Mouse (Mus musculus) C2C12 (cell line): ENCODE measurements at regions not wholly inside any gene's neighbourhood (a gene's known extent, or its start where the extent isn't known, plus 50 kb on each side); places are given as distances from the start of the nearest gene placed in this dataset.

ENCODE experiments used
- CEBPB ChIP-seq: IDR thresholded peaks from one replicate; pipeline ENCODE4 v1.6.1; 2011; ENCODE audit warnings: low read depth, mild to moderate bottlenecking, control low read depth, moderate library complexity
- CTCF ChIP-seq: IDR thresholded peaks from one replicate; pipeline ENCODE4 v1.5.1; 2011; ENCODE audit not compliant: control insufficient read depth, insufficient read depth, insufficient read length
- FOSL1 ChIP-seq: IDR thresholded peaks from one replicate; pipeline ENCODE4 v1.8.0; 2011; ENCODE audit warnings: mild to moderate bottlenecking, low read length; ENCODE audit not compliant: poor library complexity, insufficient read depth, severe bottlenecking
- MAX ChIP-seq: IDR thresholded peaks from one replicate; pipeline ENCODE4 v1.6.1; 2011; ENCODE audit warnings: mild to moderate bottlenecking, control low read depth
- MYOD1 ChIP-seq: IDR thresholded peaks from one replicate; pipeline ENCODE4 v1.6.1; 2011; ENCODE audit warnings: low read depth; ENCODE audit not compliant: control insufficient read depth, insufficient read length
- MYOG ChIP-seq: IDR thresholded peaks from one replicate; pipeline ENCODE4 v1.6.1; 2011; ENCODE audit not compliant: control insufficient read depth, insufficient read length; ENCODE audit errors: extremely low read depth
- USF1 ChIP-seq: IDR thresholded peaks from one replicate; pipeline ENCODE4 v1.6.1; 2011; ENCODE audit warnings: low read depth, mild to moderate bottlenecking, control low read depth, moderate library complexity

DNA sequence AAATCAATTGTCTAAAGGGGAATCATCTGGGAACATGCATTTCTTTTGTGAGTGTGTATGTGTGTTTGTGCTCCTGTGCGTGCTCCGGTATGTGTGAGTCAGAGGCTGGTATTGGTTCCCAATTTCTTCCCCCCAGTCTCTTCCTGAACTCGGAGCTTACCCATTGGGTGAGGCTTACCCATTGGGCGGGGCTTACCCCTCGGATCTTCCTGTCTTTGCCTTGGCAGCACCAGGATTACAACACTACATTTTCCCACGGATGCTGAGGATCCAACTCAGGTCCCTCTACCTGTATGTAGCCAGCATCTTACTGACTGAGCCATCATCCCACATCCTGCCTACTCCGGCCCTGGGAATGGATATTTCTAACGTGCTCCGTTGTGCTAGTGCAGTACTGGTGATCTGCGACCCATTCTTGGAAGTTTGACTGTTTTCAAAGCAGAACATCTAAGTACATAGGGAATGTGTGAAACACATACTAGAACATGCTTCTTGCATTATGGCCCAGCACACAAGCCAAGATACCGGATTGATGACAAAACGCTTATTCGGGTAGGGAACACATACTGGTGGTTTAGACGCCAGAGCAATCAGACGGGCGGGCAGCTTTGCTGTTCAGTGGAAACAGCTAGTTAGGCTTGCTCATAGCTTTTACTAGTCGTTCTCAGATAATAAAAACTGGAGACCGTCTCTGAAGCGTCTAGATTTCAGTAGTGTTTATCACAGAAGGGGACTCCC is 55.8 kb upstream of the Zfhx3 start:
- TF ChIP-seq CTCF (no peak), USF1 (no peak), MYOG (no peak), FOSL1 (no peak), CEBPB (no peak), MAX (no peak), MYOD1 (no peak)
